Mouse (Mus musculus): ENCODE results near the gene Slc9b2. TPM values are rescaled to one million over a fixed set of nuclear protein-coding genes. Genes with fewer than 3 reads are reported as not detected.

Gene Slc9b2
- polyA plus RNA-seq (2015; fragmentation: Nextera tagmentation; extraction: Ambion mirVana): 0.93 and 1.1 TPM in 2 replicates

DNA sequence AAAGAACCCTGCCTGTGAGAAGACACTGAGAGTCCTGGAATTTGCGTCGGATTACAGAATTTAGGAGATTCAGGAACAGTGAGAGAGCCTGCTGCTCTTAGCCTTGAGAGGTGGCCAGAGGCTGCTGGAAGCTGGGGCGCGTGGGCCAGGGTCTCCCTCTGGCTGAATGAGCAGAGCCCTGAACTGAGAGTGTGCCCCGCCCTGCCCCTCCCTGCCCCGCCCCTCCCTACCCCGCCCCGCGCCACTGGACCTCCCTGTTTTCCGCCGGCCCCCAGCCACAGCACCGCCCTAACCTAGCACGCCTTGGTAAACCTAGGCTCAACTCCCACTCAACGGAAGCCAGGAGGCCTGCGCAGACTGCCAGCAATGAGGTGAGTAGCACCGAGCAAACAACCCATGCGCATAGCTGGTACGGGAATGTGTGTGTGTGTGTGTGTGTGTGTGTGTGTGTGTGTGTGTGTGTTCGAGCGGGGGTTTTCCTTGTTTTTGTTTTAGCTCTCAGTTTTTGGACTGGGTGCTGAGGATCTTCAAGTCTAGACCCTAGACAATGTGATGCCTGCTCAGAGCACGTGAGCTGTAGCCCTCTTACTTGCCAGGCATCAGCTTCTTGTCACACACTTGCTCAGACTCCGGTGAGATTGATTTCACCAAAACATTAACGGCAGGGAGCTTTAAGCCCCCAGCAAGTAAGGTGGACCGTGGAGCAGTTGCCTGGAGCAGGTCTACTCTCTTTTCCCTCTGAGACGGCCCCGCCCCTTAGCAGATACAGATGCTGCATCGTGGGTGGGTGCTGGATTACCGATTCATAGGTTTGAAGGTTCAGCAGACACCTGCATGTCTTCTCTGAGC lies at the start of gene Slc9b2:
Slc9b2 (plus strand) TSS at position 290 of the 849 bp plus-strand sequence.
- H3K9me3 ChIP-seq: no peaks in the 10 kb centered on the region
- no peak within 1 kb of the TSS for H3K27ac ChIP-seq
- WGBS: 9% methylated on average over 27 of the region's 28 CpGs
- H3K27me3 ChIP-seq (replicated peaks): no peaks in the 10 kb centered on the region
- H3K4me2 ChIP-seq (replicated peaks): peak within 1 kb of the TSS; percentile 83
- peak; percentile 95 for ATAC-seq
- H3K4me1 ChIP-seq (replicated peaks): 0 out of 2 replicates have a peak, but pooled peaks cover 10% of the 10 kb centered on the region
- H3K4me3 ChIP-seq (replicated peaks): peak within 1 kb of the TSS; percentile 33
- H3K36me3 ChIP-seq: no peaks in the 10 kb centered on the region
- no peak within 1 kb of the TSS; the same call in 1 of the 2 replicates for H3K9ac ChIP-seq

DNA sequence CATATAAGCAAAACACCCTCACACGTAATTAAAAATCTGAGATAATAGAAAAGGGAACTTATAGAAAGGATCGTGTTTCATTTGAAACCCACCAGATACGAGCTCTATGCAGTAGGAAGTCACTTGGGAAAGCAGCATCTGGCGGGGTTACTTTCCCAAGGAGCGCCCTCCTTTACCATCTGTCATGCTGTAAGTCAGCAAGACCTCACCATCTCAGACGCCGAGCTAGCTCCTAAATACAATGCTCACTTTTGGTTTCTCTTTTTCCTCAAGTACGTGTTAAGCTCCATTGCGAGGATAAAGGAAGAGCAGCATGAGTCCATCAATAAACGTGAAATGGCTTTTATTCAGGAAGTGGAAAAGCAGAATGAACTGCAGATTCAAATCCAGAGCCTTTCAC lies 48.6 kb upstream of the Slc9b2 start:
- Histone ChIP-seq H3K9me3 (no peaks in the 10 kb centered on the region), H3K27ac (no peak overlapping the region), H3K4me3 (replicated peaks) (no peak overlapping the region), H3K36me3 (peaks cover 37% of the 10 kb centered on the region), H3K4me1 (replicated peaks) (no peaks in the 10 kb centered on the region), H3K4me2 (replicated peaks) (no peak overlapping the region), H3K9ac (no peak overlapping the region), H3K27me3 (replicated peaks) (no peaks in the 10 kb centered on the region)
- ATAC-seq: no peak
- WGBS: 89% methylated on average over 10 of the region's 10 CpGs

DNA sequence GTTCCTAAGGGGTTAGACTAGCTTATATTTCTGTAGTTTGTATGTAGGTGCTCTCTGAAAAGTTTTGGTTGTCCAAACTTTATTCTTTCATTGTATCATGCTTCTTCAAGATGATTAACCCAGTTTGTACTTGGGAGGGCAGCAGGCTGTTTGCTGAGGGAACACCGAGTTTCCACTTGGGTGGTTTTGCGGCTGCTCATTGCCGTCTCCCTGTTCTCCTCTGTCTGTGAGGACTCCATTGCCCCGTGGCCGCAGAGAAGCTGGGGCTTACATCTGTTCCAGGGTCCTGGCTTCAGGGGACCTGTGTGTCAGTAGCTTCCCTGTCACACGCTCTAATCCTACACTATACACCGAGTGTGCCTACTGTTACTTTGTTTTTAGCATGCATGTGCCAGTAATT lies 47.3 kb upstream of the Slc9b2 start:
- Histone ChIP-seq H3K9ac (no peak overlapping the region), H3K9me3 (no peaks in the 10 kb centered on the region), H3K4me2 (replicated peaks) (no peak overlapping the region), H3K36me3 (peaks cover 35% of the 10 kb centered on the region), H3K4me1 (replicated peaks) (no peaks in the 10 kb centered on the region), H3K27me3 (replicated peaks) (no peaks in the 10 kb centered on the region), H3K4me3 (replicated peaks) (no peak overlapping the region), H3K27ac (no peak overlapping the region)
- 90% methylated on average over 7 of the region's 7 CpGs for WGBS
- ATAC-seq: no peak

DNA sequence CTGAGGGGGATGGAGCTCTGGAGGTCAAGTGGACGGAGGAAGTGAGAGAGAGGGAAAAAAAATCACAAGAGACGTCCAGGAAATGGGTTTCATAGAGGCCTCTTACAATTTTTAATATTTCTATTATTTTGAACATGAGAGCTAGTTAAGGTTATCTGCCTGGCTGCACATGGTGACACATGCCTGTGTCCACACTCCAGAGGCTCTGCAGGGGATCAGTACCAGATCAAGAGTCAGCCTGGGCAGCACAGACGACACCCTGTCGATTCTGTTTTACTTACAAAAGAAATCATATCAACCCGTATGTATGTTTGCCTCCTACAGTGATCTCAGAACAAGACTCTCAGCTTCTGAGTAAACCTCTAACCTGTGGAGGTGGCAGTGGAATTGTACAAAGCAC lies 38.9 kb upstream of the Slc9b2 start:
- Histone ChIP-seq H3K27ac (no peak overlapping the region), H3K4me3 (replicated peaks) (no peak overlapping the region), H3K4me1 (replicated peaks) (no peaks in the 10 kb centered on the region), H3K36me3 (peaks cover 23% of the 10 kb centered on the region), H3K4me2 (replicated peaks) (no peak overlapping the region), H3K27me3 (replicated peaks) (no peaks in the 10 kb centered on the region), H3K9me3 (no peaks in the 10 kb centered on the region), H3K9ac (no peak overlapping the region)
- 86% methylated on average over 5 of the region's 5 CpGs for WGBS
- no peak for ATAC-seq

DNA sequence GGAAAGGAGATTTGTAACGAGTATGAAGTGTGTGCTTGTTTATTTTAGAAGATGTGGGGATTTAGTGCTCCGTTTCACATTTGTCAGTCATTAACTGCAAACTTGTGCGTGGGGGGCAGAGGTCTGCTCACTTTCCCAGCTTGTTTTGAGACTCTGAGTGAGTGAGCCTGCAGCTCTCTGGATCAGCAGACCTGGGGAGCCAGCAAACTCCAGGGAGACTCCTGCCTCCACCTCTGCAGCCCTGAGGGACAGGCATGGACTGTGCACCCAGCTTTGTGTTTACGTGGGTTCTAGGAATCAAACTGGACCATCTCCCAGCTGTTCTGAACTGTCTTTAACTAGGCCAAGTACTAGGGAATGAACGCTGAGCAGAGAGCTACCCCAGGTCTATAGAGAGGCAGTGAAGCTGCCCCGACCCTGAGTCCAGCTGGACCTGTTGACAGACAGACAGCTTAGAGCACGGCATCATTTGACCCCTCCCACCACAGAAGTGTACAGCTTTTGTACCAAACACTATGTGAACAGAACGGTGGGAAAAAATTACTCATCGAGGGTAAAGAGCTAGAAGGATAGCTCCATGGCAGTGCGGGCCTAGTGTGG lies 38.0 kb upstream of the Slc9b2 start:
- whole genome bisulfite sequencing: 68% methylated on average over 10 of the region's 10 CpGs
- no peak overlapping the region for H3K4me2 ChIP-seq (replicated peaks)
- ATAC-seq: no peak
- no peaks in the 10 kb centered on the region for H3K4me1 ChIP-seq (replicated peaks)
- no peak overlapping the region for H3K27ac ChIP-seq
- no peak overlapping the region for H3K4me3 ChIP-seq (replicated peaks)
- H3K27me3 ChIP-seq (replicated peaks): no peaks in the 10 kb centered on the region
- H3K36me3 ChIP-seq: peaks cover 19% of the 10 kb centered on the region
- H3K9ac ChIP-seq: no peak overlapping the region
- no peaks in the 10 kb centered on the region for H3K9me3 ChIP-seq

DNA sequence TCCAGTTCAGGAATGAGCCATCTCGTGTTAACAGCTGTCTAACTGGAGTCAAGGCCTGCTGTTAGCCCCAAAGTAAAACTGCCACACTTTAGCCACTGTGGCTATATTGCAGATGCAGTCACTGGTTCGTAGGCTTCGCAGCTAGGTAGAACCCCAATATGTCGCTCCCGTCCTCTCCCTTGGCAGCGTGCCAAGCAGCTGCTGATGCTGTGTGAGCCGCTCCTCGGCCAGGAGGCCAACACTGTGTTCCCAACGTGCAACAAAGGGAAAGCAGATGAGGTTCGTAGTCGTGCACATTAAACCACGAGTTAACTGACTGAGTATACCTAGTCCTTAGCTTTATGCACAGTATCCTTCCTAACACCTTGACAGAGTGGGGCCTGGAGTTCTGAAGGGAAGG lies 34.9 kb upstream of the Slc9b2 start:
- Histone ChIP-seq H3K9ac (no peak overlapping the region), H3K36me3 (peaks cover 12% of the 10 kb centered on the region), H3K4me1 (replicated peaks) (no peaks in the 10 kb centered on the region), H3K27me3 (replicated peaks) (no peaks in the 10 kb centered on the region), H3K4me3 (replicated peaks) (no peak overlapping the region), H3K9me3 (no peaks in the 10 kb centered on the region), H3K27ac (no peak overlapping the region), H3K4me2 (replicated peaks) (no peak overlapping the region)
- ATAC-seq: peak; percentile 45; the same call in 1 of the 2 replicates
- 59% methylated on average over 12 of the region's 12 CpGs for WGBS

DNA sequence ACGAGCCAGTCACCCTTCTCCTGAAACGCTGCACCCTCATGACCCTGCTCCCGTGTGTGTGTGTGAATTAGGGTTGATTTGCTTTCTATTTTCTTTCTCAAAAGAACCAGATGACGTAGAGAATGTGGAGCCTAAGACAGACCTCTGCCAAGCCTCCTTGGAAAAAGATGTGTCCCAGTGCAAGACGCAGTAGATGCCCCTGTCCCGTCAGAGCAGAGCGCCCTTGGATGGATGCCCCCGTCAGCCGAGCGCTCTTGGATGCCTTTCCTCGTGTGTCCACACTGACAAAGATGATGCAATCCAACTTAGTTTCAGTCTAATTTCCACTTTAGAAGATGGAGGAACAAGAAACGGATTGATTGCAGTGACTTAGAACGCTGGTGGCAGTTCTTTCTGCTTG lies 34.5 kb upstream of the Slc9b2 start:
- Histone ChIP-seq H3K36me3 (peaks cover 12% of the 10 kb centered on the region), H3K9me3 (no peaks in the 10 kb centered on the region), H3K27me3 (replicated peaks) (no peaks in the 10 kb centered on the region), H3K4me1 (replicated peaks) (no peaks in the 10 kb centered on the region), H3K4me3 (replicated peaks) (no peak overlapping the region), H3K27ac (no peak overlapping the region), H3K9ac (no peak overlapping the region), H3K4me2 (replicated peaks) (no peak overlapping the region)
- 87% methylated on average over 13 of the region's 13 CpGs for WGBS
- no peak for ATAC-seq

DNA sequence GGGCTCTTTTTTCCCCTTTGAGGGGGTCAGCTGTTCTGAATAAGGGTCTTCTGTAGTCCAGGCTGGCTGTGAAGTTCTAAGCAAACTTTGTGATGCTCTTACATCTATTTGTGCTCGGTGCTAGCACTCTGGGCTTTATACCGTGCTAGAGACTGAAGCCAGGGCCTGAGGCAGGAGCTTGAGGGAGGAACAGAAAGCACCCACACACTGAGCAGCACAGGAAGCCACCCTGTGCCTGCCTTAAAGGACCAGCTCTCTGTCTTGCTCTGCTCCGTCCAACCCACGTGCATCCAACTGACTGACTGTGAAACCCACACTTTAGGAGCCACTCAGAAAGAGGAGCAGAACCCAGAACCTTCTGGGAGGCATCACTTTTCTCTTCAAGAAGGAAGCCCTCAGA lies 27.3 kb upstream of the Slc9b2 start:
- Histone ChIP-seq H3K9ac (no peak overlapping the region), H3K4me3 (replicated peaks) (no peak overlapping the region), H3K4me2 (replicated peaks) (no peak overlapping the region), H3K36me3 (no peaks in the 10 kb centered on the region), H3K27me3 (replicated peaks) (no peaks in the 10 kb centered on the region), H3K27ac (no peak overlapping the region), H3K4me1 (replicated peaks) (no peaks in the 10 kb centered on the region), H3K9me3 (no peaks in the 10 kb centered on the region)
- ATAC-seq: no peak
- 81% methylated on average over 4 of the region's 4 CpGs for WGBS

DNA sequence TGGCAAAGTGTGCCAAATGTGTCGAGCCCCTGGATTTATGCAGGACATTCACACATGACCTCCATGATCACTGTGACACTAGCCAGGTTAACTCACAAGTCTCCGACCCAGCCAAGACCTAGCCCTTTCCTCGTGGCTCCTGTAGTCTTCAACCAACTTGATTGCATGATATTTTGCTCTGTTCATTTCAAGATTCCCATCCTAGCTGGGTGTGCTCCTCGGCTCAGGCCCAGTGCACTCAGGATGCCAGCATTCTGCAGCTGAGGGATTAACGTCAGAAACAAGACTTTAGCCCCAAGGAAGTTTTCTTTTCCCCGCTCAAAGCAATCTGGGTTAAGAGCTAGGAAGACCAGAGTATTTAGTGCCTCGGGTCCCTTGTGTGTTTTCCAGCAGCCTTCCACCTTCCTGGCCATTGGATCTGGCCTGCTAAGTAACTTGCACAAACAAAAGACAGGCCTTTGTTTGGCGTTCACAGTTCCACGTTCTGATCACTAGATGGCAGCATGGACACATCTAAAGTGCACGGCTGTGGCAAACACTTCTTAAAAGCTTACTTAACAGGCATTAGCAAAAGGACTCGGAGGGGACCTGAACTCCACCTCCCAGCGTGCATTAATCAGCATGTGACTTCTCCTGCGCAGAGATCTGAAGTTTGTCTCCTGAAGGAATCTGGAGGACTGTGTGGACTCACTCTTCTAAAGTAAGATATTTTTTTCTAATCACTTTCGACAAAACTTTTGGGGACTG lies 26.7 kb upstream of the Slc9b2 start, which contains the start of gene Bdh2:
Bdh2 (plus strand) TSS at position 553 of the 747 bp plus-strand sequence.
- peak; percentile 86 for ATAC-seq
- H3K9me3 ChIP-seq: no peaks in the 10 kb centered on the region
- H3K9ac ChIP-seq: no peak within 1 kb of the TSS
- 19% methylated on average over 14 of the region's 14 CpGs for WGBS
- no peaks in the 10 kb centered on the region for H3K36me3 ChIP-seq
- no peak within 1 kb of the TSS for H3K27ac ChIP-seq
- H3K4me3 ChIP-seq (replicated peaks): no peak within 1 kb of the TSS
- no peaks in the 10 kb centered on the region for H3K4me1 ChIP-seq (replicated peaks)
- peak within 1 kb of the TSS; percentile 20 for H3K4me2 ChIP-seq (replicated peaks)
- no peaks in the 10 kb centered on the region for H3K27me3 ChIP-seq (replicated peaks)

DNA sequence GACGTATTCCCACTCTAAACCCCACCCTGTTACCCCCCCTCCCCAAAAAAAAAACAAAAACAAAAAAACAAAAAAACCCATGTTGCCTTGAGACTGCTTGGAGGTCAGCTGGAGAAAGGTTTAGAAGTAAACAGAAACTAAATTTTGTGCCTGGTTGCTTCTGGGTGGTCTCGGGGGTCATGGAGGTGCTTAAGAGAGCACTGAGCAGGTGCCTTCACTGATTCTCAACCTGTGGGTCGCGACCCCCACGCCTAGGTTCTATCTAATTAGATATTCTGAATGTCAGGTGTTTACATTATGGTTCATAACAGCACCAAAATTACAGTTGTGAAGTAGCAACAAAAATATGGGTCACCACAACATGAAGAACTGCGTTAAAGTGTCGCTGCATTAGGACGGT lies 25.8 kb upstream of the Slc9b2 start:
- 65% methylated on average over 8 of the region's 8 CpGs for WGBS
- Histone ChIP-seq H3K36me3 (no peaks in the 10 kb centered on the region), H3K27ac (no peak overlapping the region), H3K4me3 (replicated peaks) (no peak overlapping the region), H3K27me3 (replicated peaks) (no peaks in the 10 kb centered on the region), H3K4me2 (replicated peaks) (no peak overlapping the region; the same call in 1 of the 2 replicates), H3K9ac (no peak overlapping the region), H3K4me1 (replicated peaks) (no peaks in the 10 kb centered on the region), H3K9me3 (no peaks in the 10 kb centered on the region)
- no peak for ATAC-seq

DNA sequence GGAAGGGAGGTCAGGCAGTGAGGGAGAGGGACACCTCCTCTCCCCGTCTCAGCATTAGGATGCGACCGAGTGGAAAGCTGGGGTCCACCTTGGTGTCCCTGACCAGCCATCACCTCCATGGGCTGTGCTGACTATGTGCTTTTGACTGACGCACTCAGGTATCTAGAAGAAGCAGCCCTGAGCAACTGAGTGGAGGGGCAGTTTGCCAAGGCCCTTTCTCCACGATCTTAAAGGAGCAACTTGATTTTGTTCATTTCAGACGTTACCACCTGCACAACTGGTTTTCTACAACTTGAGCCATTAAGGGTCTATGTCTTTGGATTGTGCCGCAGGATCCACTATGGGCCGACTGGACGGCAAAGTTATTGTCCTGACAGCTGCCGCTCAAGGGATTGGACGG lies 22.2 kb upstream of the Slc9b2 start:
- Histone ChIP-seq H3K9me3 (no peaks in the 10 kb centered on the region), H3K9ac (no peak overlapping the region), H3K4me3 (replicated peaks) (no peak overlapping the region), H3K4me1 (replicated peaks) (no peaks in the 10 kb centered on the region), H3K36me3 (no peaks in the 10 kb centered on the region), H3K27ac (no peak overlapping the region), H3K27me3 (replicated peaks) (no peaks in the 10 kb centered on the region), H3K4me2 (replicated peaks) (no peak overlapping the region)
- WGBS: 86% methylated on average over 11 of the region's 11 CpGs
- no peak for ATAC-seq

DNA sequence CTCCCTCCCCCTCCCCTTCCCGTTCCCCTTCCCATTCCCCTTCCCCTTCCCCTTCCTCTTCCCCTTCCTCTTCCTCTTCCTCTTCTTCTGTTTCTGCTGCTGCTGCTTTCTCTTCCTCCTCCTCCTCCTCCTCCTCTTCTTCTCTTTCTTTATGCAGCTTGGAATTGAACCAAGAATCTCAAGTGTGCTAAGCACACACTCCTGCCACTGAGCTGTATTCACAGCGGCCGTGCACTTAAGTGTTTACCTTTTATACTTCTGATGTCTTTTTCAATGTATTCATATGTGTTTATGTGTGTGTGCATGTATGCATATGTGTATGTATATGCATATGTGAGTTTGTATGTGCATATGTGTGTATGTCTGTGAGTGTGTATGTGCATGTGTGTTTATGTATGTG lies 21.7 kb upstream of the Slc9b2 start:
- H3K27me3 ChIP-seq (replicated peaks): no peaks in the 10 kb centered on the region
- no peaks in the 10 kb centered on the region for H3K9me3 ChIP-seq
- no peak overlapping the region for H3K27ac ChIP-seq
- no peak overlapping the region for H3K9ac ChIP-seq
- no peak overlapping the region for H3K4me2 ChIP-seq (replicated peaks)
- no peaks in the 10 kb centered on the region for H3K36me3 ChIP-seq
- ATAC-seq: no peak
- 50% methylated on average over 3 of the region's 3 CpGs for WGBS
- no peak overlapping the region for H3K4me3 ChIP-seq (replicated peaks)
- H3K4me1 ChIP-seq (replicated peaks): no peaks in the 10 kb centered on the region

All from intestine, embryonic 15.5 days (tissue).